Mouse (Mus musculus) liver, embryonic 12.5 days (tissue): ENCODE results near the gene Zfp119b. TPM values are rescaled to one million over a fixed set of nuclear protein-coding genes. Genes with fewer than 3 reads are reported as not detected.
"Not testable (repeated sequence)": the region's sequence is repeated elsewhere in the genome, so short reads cannot be mapped to it uniquely, and the experiment has no call there.

Source experiments
- ATAC-seq: fragments of 200-750 bp; cut with Nextera tagmentation; 2 replicates; pipeline ENCODE4 v1.8.0; 2017; ENCODE audit warnings: moderate number of reproducible peaks, mild to moderate bottlenecking, moderate library complexity
- H3K27ac ChIP-seq: fragments of 300-500 bp; sonication (generic); 2 replicates; pipeline ENCODE4 v1.5.1; 2016; ENCODE audit warnings: mild to moderate bottlenecking
- H3K27me3 ChIP-seq: fragments of 300-500 bp; sonication (generic); replicated peaks from 2 replicates; pipeline ENCODE4 v1.6.1; 2016; ENCODE audit warnings: mild to moderate bottlenecking, moderate library complexity
- H3K36me3 ChIP-seq: fragments of 300-500 bp; sonication (generic); 2 replicates; pipeline ENCODE4 v1.6.1; 2016; ENCODE audit warnings: mild to moderate bottlenecking, moderate library complexity
- H3K4me1 ChIP-seq: fragments of 300-500 bp; sonication (generic); 2 replicates; pipeline ENCODE4 v1.6.1; 2016
- H3K4me2 ChIP-seq: fragments of 300-500 bp; sonication (generic); 2 replicates; pipeline ENCODE4 v1.6.1; 2016; ENCODE audit warnings: mild to moderate bottlenecking, moderate library complexity
- H3K4me3 ChIP-seq: fragments of 300-500 bp; sonication (generic); 2 replicates; pipeline ENCODE4 v1.5.1; 2016; ENCODE audit warnings: mild to moderate bottlenecking, moderate library complexity
- H3K9ac ChIP-seq: fragments of 300-500 bp; sonication (generic); 2 replicates; pipeline ENCODE4 v1.6.1; 2016; ENCODE audit warnings: mild to moderate bottlenecking, moderate library complexity
- H3K9me3 ChIP-seq: fragments of 300-500 bp; sonication (generic); replicated peaks from 2 replicates; pipeline ENCODE4 v1.6.1; 2016; ENCODE audit warnings: mild to moderate bottlenecking, moderate library complexity
- WGBS: fragments of 180-500 bp; shearing (Covaris S2); methylation state at CpG from one replicate; pipeline ENCODE4 v1.1.7; 2016; ENCODE audit not compliant: insufficient replicate concordance; 5-methylcytosine and 5-hydroxymethylcytosine counted together
- polyA plus RNA-seq: library from polyadenylated mRNA; unstranded; fragments of >200 nt; fragmentation: Nextera tagmentation; extraction: Ambion mirVana; gene quantifications from 2 replicates; pipeline ENCODE4 v1.2.1, GENCODE M21; 2016

Gene Zfp119b
- polyA plus RNA-seq, 1 experiment from 2014 or later: 2.5 TPM

DNA sequence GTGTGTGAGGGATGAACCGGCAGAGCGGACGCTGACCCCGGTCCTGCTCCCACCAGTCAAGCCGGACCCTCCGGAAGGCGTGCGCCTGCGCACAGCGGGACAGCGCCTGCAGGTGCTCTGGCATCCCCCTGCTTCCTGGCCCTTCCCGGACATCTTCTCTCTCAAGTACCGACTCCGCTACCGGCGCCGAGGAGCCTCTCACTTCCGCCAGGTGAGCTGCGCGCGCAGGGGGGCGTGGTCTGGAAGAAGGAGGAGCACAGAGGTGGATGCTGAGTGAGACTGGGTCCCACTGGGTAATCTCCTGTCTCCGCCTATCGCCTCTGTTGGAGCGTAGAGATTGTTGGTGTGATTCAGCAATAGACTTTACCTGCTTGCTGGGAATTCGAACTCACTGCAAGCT is 6.8 kb upstream of the Zfp119b start:
- peak overlapping the region; percentile 64 for H3K4me3 ChIP-seq
- H3K9ac ChIP-seq: peak overlapping the region; percentile 61
- peak; percentile 25; the same call in 1 of the 2 replicates for ATAC-seq
- H3K4me2 ChIP-seq: peak overlapping the region; percentile 82
- H3K27ac ChIP-seq: no peak overlapping the region
- H3K27me3 ChIP-seq: peaks cover 25% of the 10 kb centered on the region
- peaks cover 51% of the 10 kb centered on the region for H3K4me1 ChIP-seq
- H3K9me3 ChIP-seq: no peaks in the 10 kb centered on the region
- 2% methylated on average over 26 of the region's 26 CpGs for WGBS
- H3K36me3 ChIP-seq: peaks cover 8% of the 10 kb centered on the region

- peaks cover 35% of the 10 kb centered on the region for H3K4me1 ChIP-seq
- no peak overlapping the region for H3K9ac ChIP-seq
- H3K4me2 ChIP-seq: no peak overlapping the region
- H3K27ac ChIP-seq: no peak overlapping the region
- ATAC-seq: no peak
- H3K27me3 ChIP-seq: peaks cover 25% of the 10 kb centered on the region
- no peaks in the 10 kb centered on the region for H3K36me3 ChIP-seq
- WGBS: 42% methylated on average over 16 of the region's 16 CpGs
- no peaks in the 10 kb centered on the region for H3K9me3 ChIP-seq
- H3K4me3 ChIP-seq: no peak overlapping the region
These were observed 4.9 kb upstream of the Zfp119b start for GRCm38 (mm10) chr17:55954229-55954628.

DNA sequence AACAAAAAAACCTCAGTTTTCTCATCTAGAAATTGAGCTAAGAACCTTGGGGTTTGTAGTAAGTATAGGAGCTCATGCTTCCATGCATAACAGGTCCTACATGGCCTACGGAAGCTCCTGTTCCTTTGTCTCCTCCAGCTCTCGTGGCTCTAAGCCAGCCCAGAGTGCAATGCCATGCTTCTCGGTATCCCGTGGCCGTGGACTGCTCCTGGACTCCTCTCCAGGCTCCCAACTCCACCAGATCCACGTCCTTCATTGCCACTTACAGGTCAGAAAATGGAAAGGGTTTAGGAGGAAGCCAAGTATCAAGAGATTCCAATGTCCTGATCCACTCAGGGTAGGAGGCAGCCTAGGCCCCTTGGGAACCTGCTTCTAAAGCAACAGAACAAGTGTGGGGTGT is 4.5 kb upstream of the Zfp119b start:
- WGBS: 68% methylated on average over 6 of the region's 6 CpGs
- H3K27ac ChIP-seq: no peak overlapping the region
- H3K4me2 ChIP-seq: no peak overlapping the region
- no peaks in the 10 kb centered on the region for H3K36me3 ChIP-seq
- no peak for ATAC-seq
- H3K4me1 ChIP-seq: peaks cover 35% of the 10 kb centered on the region
- H3K9me3 ChIP-seq: no peaks in the 10 kb centered on the region
- peaks cover 25% of the 10 kb centered on the region for H3K27me3 ChIP-seq
- H3K9ac ChIP-seq: no peak overlapping the region
- H3K4me3 ChIP-seq: no peak overlapping the region

DNA sequence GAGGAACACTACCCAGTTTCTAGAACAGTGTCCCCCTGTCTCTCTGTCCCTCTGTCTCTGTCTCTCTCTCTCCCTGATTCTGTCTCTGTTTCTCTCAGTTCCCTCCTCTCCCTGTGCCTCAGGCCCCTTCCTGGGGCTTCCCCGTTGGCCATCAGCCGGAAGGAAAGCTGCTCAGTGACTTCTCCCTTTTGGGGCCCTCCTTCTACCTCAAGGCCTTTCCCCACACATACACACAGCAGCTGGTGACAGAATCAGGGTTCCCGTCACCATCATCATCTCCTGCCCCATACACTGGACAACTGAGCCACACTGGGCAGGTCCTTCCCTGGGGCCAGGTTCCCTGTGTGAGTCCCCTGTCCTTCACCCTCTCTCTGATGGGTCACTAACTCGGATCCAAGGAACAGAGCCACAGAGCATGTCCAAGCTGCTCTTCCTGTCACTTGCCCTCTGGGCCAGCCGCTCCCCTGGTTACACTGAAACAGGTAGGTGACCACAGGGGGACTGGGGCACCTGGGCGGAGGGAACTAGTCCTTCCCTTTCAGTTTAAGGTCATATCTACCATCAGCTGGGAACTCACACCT is 3.2 kb upstream of the Zfp119b start, which contains the start of gene Ebi3:
Gene Ebi3 (plus strand): TSS at position 194 of the 581 bp plus-strand sequence.
- peak within 1 kb of the TSS; percentile 5; the same call in 1 of the 2 replicates for H3K4me2 ChIP-seq
- WGBS: 42% methylated on average over 6 of the region's 6 CpGs
- H3K4me3 ChIP-seq: no peak within 1 kb of the TSS
- H3K9me3 ChIP-seq: no peaks in the 10 kb centered on the region
- H3K27ac ChIP-seq: no peak within 1 kb of the TSS
- H3K9ac ChIP-seq: no peak within 1 kb of the TSS
- no peaks in the 10 kb centered on the region for H3K36me3 ChIP-seq
- peaks cover 23% of the 10 kb centered on the region for H3K4me1 ChIP-seq
- peaks cover 25% of the 10 kb centered on the region for H3K27me3 ChIP-seq
- ATAC-seq: no peak

DNA sequence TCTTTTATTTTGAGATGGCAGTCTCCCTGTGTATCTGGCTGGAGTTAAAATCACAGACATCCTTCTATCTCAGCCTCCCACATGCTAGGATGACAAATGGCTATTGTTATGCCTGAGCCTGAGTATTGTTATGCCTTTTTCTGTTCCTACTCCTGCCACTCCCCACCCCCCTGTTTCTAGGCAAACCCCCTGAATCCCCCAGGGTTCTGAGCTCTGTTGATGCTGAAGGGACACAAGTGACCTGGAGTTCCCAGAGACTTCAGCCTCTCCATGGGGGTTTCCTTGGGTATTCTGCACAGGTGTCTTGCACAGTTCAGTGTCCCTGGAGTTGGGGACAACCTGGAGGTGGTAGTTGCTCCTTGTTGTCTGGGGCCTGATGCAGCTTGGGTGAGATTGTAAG is 2.7 kb upstream of the Zfp119b start:
- Histone ChIP-seq H3K36me3 (no peaks in the 10 kb centered on the region), H3K27me3 (peaks cover 25% of the 10 kb centered on the region), H3K4me2 (no peak overlapping the region), H3K4me3 (no peak overlapping the region), H3K4me1 (peaks cover 19% of the 10 kb centered on the region), H3K9ac (no peak overlapping the region), H3K27ac (no peak overlapping the region), H3K9me3 (no peaks in the 10 kb centered on the region)
- no peak for ATAC-seq

GRCm38 (mm10) chr17:55950601-55951000 is 1.3 kb upstream of the Zfp119b start:
- Histone ChIP-seq H3K4me2 (no peak overlapping the region), H3K36me3 (no peaks in the 10 kb centered on the region), H3K27me3 (peaks cover 20% of the 10 kb centered on the region), H3K4me1 (peaks cover 10% of the 10 kb centered on the region), H3K9ac (no peak overlapping the region), H3K9me3 (no peaks in the 10 kb centered on the region), H3K4me3 (no peak overlapping the region), H3K27ac (no peak overlapping the region)
- 62% methylated on average over 9 of the region's 9 CpGs for whole genome bisulfite sequencing
- no peak for ATAC-seq

GRCm38 (mm10) chr17:55948647-55949046 is 653 bp downstream of the Zfp119b start:
- H3K4me3 ChIP-seq: no peak overlapping the region
- no peak overlapping the region for H3K9ac ChIP-seq
- ATAC-seq: no peak
- no peak overlapping the region for H3K4me2 ChIP-seq
- H3K9me3 ChIP-seq: no peaks in the 10 kb centered on the region
- no peak overlapping the region for H3K27ac ChIP-seq
- WGBS: 70% methylated on average over 4 of the region's 4 CpGs
- H3K4me1 ChIP-seq: peaks cover 14% of the 10 kb centered on the region
- H3K27me3 ChIP-seq: peaks cover under 1% of the 10 kb centered on the region; the same call in 1 of the 2 replicates
- H3K36me3 ChIP-seq: no peaks in the 10 kb centered on the region

- Histone ChIP-seq H3K4me3 (peak overlapping the region; percentile 66), H3K4me2 (peak overlapping the region; percentile 86), H3K9me3 (no peaks in the 10 kb centered on the region), H3K27me3 (no peaks in the 10 kb centered on the region), H3K36me3 (peaks cover 8% of the 10 kb centered on the region; the same call in 1 of the 2 replicates), H3K27ac (peak overlapping the region; percentile 95), H3K9ac (peak overlapping the region; percentile 80), H3K4me1 (peaks cover 14% of the 10 kb centered on the region)
- ATAC-seq: no peak
- 39% methylated on average over 5 of the region's 5 CpGs for WGBS
These were observed 3.6 kb downstream of the Zfp119b start for GRCm38 (mm10) chr17:55945696-55946095.

DNA sequence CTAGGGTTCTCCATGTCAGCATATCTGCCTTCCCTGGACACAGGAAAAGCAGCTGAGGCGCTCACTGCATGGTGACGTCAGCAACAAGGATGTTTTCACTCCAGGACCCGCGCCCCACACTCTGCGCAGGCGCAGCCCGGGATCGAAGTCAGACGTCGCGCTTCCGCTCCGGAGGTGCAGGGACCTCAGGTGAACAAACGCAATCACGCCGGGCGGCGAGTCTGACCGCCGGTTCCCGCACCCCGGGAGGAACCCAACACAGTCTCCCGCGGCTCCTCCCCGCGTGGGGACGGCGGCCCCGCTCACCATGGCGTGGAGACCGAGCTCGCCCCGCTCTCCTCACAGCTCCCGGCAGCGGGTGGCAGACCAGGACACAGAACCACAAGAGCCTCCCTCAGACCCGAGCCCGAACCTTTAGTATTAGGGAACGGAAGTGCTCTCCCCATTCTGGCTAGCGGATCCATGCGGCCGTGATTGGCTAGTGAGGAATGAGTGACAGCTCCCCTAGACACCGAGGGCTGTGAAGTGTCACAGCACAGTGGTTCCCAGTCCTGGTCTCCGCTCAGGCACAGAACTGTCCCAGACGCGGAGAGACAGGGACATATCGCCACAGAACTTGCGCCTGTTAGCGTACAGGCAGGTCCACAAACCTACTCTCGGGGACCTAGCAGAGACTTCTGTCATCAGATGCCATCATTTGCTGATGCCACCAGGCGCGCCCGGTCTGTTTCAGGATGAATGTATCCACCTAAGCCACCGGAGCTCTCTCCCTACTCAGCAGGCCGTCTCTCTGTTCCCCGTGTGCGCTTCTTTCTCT is 4.2 kb downstream of the Zfp119b start:
- WGBS: under 1% methylated on average over 56 of the region's 56 CpGs
- peaks cover 13% of the 10 kb centered on the region for H3K36me3 ChIP-seq
- peak overlapping the region; percentile 66 for H3K4me3 ChIP-seq
- H3K4me2 ChIP-seq: peak overlapping the region; percentile 86
- peak overlapping the region; percentile 95 for H3K27ac ChIP-seq
- H3K4me1 ChIP-seq: peaks cover 14% of the 10 kb centered on the region
- H3K27me3 ChIP-seq, H3K9me3 ChIP-seq: not testable (repeated sequence)
- ATAC-seq: peak; percentile 96
- H3K9ac ChIP-seq: peak overlapping the region; percentile 80

DNA sequence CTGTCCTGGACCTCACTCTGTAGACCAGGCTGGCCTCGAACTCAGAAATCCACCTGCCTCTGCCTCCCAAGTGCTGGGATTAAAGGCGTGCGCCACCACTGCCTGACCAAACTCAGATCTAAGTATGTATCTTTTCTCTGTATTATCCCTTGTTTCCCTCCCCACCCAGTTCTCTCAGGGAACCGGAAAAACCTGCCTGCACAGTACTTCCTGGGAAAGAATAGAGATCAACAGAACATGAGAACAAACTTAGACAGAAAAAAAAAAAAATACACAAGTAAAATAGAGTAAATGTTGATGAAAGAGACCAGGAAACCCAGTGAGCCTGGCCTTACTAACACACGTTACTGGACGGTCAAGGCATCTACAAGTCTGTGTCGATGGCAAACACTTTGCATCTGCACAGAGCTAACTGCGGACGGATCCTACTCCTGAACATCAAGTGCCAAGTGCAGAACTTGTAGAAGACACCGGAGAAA is 4.9 kb downstream of the Zfp119b start:
- H3K9ac ChIP-seq: peak overlapping the region; percentile 80
- ATAC-seq: not testable (repeated sequence)
- H3K4me1 ChIP-seq: peaks cover 14% of the 10 kb centered on the region

GRCm38 (mm10) chr17:55933191-55933590 is 16.1 kb downstream of the Zfp119b start:
- peak overlapping the region; percentile 77 for H3K9ac ChIP-seq
- WGBS: 65% methylated on average over 15 of the region's 15 CpGs
- peaks cover 3% of the 10 kb centered on the region; the same call in 1 of the 2 replicates for H3K9me3 ChIP-seq
- H3K4me3 ChIP-seq: peak overlapping the region; percentile 70
- peak overlapping the region; percentile 94 for H3K27ac ChIP-seq
- peak overlapping the region; percentile 89 for H3K4me2 ChIP-seq
- H3K36me3 ChIP-seq: peaks cover 35% of the 10 kb centered on the region
- no peaks in the 10 kb centered on the region for H3K27me3 ChIP-seq
- peak; percentile 44 for ATAC-seq
- peaks cover 40% of the 10 kb centered on the region for H3K4me1 ChIP-seq

More for the DNA sequence above, 4.9 kb downstream of the Zfp119b start:
- 33% methylated on average over 10 of the region's 10 CpGs for WGBS
- H3K36me3 ChIP-seq: peaks cover 20% of the 10 kb centered on the region
- H3K27me3 ChIP-seq, H3K9me3 ChIP-seq: not testable (repeated sequence)
- peak overlapping the region; percentile 66 for H3K4me3 ChIP-seq
- peak overlapping the region; percentile 86 for H3K4me2 ChIP-seq
- H3K27ac ChIP-seq: peak overlapping the region; percentile 95

GRCm38 (mm10) chr17:55932635-55933034 is 16.7 kb downstream of the Zfp119b start:
- Histone ChIP-seq H3K36me3 (peaks cover 31% of the 10 kb centered on the region), H3K4me1 (peaks cover 40% of the 10 kb centered on the region), H3K9ac (peak overlapping the region; percentile 77), H3K27ac (peak overlapping the region; percentile 94), H3K4me3 (peak overlapping the region; percentile 70), H3K4me2 (peak overlapping the region; percentile 89), H3K9me3 (peaks cover 3% of the 10 kb centered on the region; the same call in 1 of the 2 replicates), H3K27me3 (no peaks in the 10 kb centered on the region)
- peak; percentile 59 for ATAC-seq
- WGBS: 33% methylated on average over 2 of the region's 2 CpGs
